Mouse (Mus musculus) retina, embryonic 14.5 days (tissue): ENCODE data around the gene Zscan4-ps3.
"Not testable (repeated sequence)": the region's sequence is repeated elsewhere in the genome, so short reads cannot be mapped to it uniquely, and the experiment has no call there.

Source experiments
- DNase-seq: peaks from one replicate; pipeline ENCODE4 v3.0.0-alpha.2; 2015; ENCODE audit warnings: low spot score

The Zscan4-ps3 gene

DNA sequence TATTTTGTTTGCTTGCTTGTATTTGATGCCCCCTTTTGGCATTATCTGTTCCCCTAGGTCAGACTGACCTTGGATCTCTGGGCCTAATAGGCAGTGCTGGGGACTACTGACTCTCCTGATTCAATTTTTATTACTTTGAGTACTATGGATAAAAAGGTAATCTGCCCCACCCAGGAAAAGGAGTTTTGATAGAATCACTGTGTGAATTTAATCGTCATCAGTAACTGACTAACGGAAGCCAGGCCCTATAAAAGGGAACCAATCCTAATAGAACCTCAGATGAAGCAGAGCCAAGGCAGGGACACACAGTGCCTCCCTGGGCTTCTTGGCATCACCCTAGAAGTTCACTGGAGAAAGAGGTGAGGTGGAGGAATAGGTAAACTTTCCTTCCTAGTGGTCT is at the start of gene Zscan4-ps3:
Zscan4-ps3 (plus strand) TSS at position 301 of the 400 bp plus-strand sequence.
- not testable (repeated sequence) for DNase-seq

DNA sequence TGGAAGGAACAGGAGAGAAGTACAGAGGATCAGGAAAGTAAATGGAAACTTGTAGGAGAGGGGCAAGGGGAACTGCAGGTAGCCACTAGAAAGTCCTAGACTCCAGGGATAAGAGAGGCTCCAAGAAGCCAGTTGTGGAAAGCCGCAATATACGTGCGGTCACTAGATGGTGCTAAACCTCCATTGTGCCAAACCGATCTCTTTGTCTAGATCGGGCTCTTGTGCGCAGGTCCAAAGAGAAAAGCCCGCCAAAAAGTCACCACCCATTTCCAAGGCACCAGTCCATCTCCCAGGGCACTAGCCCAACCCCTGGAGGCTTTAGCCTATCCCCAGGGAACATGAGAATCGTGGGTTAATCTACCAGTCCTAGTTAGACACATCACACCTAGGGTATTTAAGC is 8.0 kb downstream of the Zscan4-ps3 start:
- peak; percentile 8 for DNase-seq
